Mouse (Mus musculus) testis, adult 2 months (tissue): ENCODE data around the gene Gsg1l2. TPM values are rescaled to one million over a fixed set of nuclear protein-coding genes. Genes with fewer than 3 reads are reported as not detected.

ENCODE experiments used
- H3K27ac ChIP-seq: fragments of 200-500 bp; 2 replicates; pipeline ENCODE4 v1.5.1; 2012; ENCODE audit warnings: low read depth, low read length; ENCODE audit not compliant: control insufficient read depth, insufficient read depth
- H3K27me3 ChIP-seq: fragments of 200-500 bp; 2 replicates; pipeline ENCODE4 v1.6.1; 2012; ENCODE audit warnings: mild to moderate bottlenecking, low read length, moderate library complexity; ENCODE audit not compliant: control insufficient read depth, insufficient read depth
- H3K36me3 ChIP-seq: fragments of 200-500 bp; 2 replicates; pipeline ENCODE4 v1.6.1; 2012; ENCODE audit warnings: mild to moderate bottlenecking, low read length; ENCODE audit not compliant: control insufficient read depth, insufficient read depth
- H3K4me1 ChIP-seq: fragments of 200-500 bp; 2 replicates; pipeline ENCODE4 v1.6.1; 2012; ENCODE audit warnings: low read length; ENCODE audit not compliant: control insufficient read depth, insufficient read depth
- H3K4me3 ChIP-seq: fragments of 200-500 bp; 2 replicates; pipeline ENCODE4 v1.5.1; 2012; ENCODE audit warnings: low read depth, mild to moderate bottlenecking, low read length, moderate library complexity, mixed read lengths; ENCODE audit not compliant: control insufficient read depth
- CTCF ChIP-seq: fragments of 200-500 bp; IDR thresholded peaks from 2 replicates; pipeline ENCODE4 v1.5.1; 2012; ENCODE audit warnings: low read depth, mild to moderate bottlenecking, inconsistent platforms, low read length, moderate library complexity; ENCODE audit not compliant: control insufficient read depth, insufficient read depth, insufficient replicate concordance
- POLR2A ChIP-seq: fragments of 200-500 bp; IDR thresholded peaks from 2 replicates; pipeline ENCODE4 v1.6.1; 2012; ENCODE audit warnings: low read depth, mild to moderate bottlenecking, inconsistent platforms, low read length, moderate library complexity; ENCODE audit not compliant: control insufficient read depth
- polyA plus RNA-seq: library from polyadenylated mRNA; depleted of rRNA; stranded (reverse); fragments of >200 nt; gene quantifications from 2 replicates; pipeline ENCODE4 v1.2.3, GENCODE M21; 2012; rRNA removed

The Gsg1l2 gene
- not detected in 2 replicates for polyA plus RNA-seq

DNA sequence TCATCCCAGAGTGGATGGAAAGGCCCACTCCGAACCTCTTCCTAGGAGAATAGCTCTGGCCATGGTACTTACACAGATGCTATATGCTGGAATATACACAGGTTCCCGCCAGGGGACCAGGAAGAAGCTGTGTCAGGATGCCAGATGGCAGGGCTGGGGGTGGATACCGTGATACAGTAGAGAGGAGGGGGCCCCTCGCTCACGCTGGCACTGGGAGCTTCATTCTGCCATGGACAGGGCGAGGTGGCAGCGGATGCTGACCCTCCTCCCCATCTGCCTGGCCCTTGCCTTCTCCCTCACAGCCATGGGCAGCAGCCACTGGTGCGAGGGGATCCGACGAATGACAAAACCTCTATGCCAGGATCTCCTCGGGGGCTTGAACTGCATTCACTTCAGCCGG, at the start of gene Gsg1l2:
TSS of gene Gsg1l2 (plus strand) at position 230 of the 400 bp plus-strand sequence.
- Histone ChIP-seq H3K27me3 (no peaks in the 10 kb centered on the region), H3K36me3 (no peaks in the 10 kb centered on the region)

DNA sequence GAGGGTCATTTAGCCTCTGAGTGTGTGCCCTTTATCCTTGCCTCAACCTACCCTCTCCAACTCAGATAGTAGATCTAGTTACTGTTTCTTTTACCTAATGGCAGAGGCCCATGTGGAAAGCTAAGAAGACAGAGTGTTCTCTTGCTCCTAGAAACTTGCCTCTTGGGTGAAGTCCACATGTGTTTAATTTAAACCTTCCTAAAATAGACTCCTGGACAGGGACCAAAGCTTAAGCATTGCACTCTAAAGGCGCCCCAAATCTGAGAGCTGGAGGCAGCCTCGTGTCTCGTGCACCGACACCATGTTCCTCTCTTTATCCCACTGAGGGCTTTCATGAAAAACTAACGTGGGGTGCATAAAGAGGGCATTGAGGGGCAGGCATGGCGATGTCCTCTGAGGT, 47.3 kb upstream of the Gsg1l2 start:
- Histone ChIP-seq H3K36me3 (no peaks in the 10 kb centered on the region), H3K4me1 (no peaks in the 10 kb centered on the region), H3K4me3 (no peak overlapping the region), H3K27me3 (no peaks in the 10 kb centered on the region), H3K27ac (no peak overlapping the region)
- TF ChIP-seq CTCF = no peak
- TF ChIP-seq POLR2A = no peak

More for the DNA sequence above, at the start of gene Gsg1l2:
- Histone ChIP-seq H3K27ac (no peak within 1 kb of the TSS), H3K4me3 (no peak within 1 kb of the TSS), H3K4me1 (peaks cover 5% of the 10 kb centered on the region)
- TF ChIP-seq POLR2A (no peak), CTCF (no peak)

DNA sequence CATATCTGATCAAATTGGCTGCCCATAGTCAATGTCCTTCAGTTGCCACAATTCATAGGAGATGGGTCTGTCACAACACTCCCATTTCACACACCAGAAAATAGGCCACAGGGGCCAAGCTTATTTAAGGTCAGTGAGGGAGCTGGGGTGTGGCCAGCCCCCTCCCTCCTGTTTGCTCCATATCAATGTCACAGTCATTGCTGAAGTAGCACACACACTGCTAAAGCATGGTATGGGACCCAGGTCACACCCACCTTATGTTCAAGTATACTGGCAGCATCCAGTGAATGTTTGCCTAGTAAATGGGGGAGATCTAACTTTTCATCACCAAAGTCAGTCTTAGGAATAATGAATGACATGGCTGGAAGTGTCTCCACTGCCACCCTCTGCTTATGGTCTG, 45.7 kb upstream of the Gsg1l2 start:
- Histone ChIP-seq H3K4me3 (no peak overlapping the region), H3K27ac (no peak overlapping the region), H3K36me3 (no peaks in the 10 kb centered on the region), H3K27me3 (no peaks in the 10 kb centered on the region), H3K4me1 (no peaks in the 10 kb centered on the region)
- no peak for TF ChIP-seq POLR2A
- no peak for TF ChIP-seq CTCF

DNA sequence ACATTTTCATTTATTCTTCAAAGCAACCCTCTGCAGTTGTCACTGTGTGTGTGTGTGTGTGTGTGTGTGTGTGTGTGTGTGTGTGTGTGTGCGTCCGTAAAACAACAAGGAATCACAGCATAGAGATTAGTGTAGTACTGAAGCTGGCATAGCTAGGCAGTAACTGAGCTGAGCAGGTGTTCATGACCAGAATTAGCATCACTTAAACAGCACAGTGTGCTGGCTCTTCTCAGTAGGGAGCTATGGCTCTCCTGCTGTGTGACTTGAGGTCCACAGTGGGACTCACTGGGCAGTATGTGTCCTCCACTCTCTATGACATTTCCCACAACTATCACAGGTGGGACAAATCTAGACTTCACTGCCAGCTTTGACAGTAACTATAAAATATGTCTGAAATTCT, 43.4 kb upstream of the Gsg1l2 start:
- TF ChIP-seq CTCF (no peak), POLR2A (no peak)
- no peaks in the 10 kb centered on the region for H3K27me3 ChIP-seq
- H3K4me3 ChIP-seq = no peak overlapping the region
- H3K36me3 ChIP-seq = no peaks in the 10 kb centered on the region
- H3K4me1 ChIP-seq = no peaks in the 10 kb centered on the region
- H3K27ac ChIP-seq = no peak overlapping the region

DNA sequence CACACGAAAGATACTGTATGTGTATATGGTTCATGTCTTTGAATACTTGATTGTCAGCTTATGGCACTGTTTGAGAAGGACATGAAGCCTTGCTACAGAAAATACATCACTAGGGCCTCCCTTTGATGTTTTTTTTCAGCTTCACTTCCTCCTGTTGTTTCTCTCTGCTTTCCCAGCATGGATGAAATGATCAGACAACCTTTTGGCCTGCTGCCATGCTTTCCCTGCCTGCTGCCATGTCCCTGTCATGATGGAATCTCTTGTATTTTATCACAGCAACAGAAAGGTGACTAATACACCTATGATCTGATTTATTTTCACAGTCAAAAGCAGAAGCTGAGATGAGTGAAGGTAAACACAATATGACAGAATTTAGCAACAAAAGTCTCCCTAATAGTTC, 40.7 kb upstream of the Gsg1l2 start:
- Histone ChIP-seq H3K4me1 (no peaks in the 10 kb centered on the region), H3K4me3 (no peak overlapping the region), H3K36me3 (no peaks in the 10 kb centered on the region), H3K27me3 (no peaks in the 10 kb centered on the region), H3K27ac (no peak overlapping the region)
- TF ChIP-seq CTCF = no peak
- TF ChIP-seq POLR2A = no peak

DNA sequence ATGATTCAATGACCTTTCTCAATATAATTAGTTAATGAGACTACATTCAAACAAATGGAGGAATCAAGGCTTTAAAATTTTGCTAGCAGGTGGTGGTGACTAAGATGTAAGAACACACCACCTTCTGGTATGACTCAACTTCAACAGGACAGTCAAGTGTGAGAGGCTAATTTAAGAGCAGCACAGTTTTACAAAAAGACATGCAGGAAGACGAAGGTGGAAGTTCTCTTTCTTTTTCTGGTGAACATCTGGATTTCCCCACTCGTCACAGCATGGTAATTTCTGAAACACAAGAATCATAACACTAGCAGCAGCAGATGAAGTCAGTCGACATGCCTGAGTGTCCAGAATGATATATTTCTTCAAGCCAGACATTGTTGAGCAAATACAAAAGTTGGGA, 39.8 kb upstream of the Gsg1l2 start:
- no peak overlapping the region for H3K4me3 ChIP-seq
- H3K27me3 ChIP-seq = no peaks in the 10 kb centered on the region
- no peaks in the 10 kb centered on the region for H3K36me3 ChIP-seq
- H3K27ac ChIP-seq = no peak overlapping the region
- H3K4me1 ChIP-seq = no peaks in the 10 kb centered on the region
- TF ChIP-seq CTCF = no peak
- TF ChIP-seq POLR2A = no peak

DNA sequence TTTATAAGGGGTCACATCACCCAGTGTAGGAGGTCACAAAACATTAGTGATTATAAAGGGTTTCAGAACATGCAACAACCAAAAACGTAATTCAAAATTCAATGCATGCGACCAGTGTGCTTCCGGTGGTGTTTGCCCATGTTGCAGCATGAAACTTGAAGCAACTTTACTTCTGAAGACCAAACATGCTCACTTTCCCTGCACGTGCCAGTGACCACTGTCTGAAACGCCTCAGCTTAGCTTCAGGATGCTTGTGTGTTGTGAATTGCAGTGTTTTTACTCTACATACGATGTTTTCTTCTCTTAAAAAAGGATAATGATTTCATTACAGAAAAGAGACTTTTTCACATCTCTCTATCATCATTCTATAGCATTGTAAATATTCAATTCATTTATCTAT, 36.1 kb upstream of the Gsg1l2 start:
- Histone ChIP-seq H3K27ac (no peak overlapping the region), H3K4me1 (no peaks in the 10 kb centered on the region), H3K27me3 (no peaks in the 10 kb centered on the region), H3K36me3 (no peaks in the 10 kb centered on the region), H3K4me3 (no peak overlapping the region)
- TF ChIP-seq POLR2A (no peak), CTCF (no peak)

DNA sequence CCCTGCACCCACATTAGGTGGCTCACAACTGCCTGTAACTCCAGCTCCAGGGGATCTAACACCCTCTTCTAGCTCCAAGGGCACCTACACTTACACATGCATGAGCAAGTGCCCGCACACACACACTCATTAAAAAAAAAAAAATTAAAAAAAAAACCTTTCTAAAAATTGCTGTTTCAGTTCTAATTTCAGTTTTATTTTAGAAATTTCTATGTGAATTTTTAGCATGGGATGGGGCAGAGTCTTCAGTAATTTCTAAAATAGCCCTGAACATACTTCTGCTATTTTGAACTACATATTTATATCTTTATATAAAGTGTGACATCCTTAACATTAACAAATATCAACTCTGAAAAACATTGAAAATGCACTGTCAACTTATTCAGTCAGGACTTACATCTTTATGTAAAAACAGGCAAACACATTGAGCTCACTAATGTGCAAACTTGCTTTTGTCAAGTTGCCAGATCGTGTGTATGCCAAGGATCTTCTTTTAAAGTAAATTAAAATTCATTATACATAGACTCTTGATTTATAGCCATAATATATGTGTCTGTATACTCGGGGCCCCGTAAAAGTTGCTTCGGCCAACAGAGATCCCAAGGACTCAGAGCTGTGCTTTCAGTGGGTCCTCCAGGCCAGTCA, 35.4 kb upstream of the Gsg1l2 start:
- Histone ChIP-seq H3K27me3 (no peaks in the 10 kb centered on the region), H3K4me3 (no peak overlapping the region), H3K27ac (no peak overlapping the region), H3K4me1 (no peaks in the 10 kb centered on the region), H3K36me3 (no peaks in the 10 kb centered on the region)
- TF ChIP-seq CTCF (no peak), POLR2A (no peak)
